Mouse (Mus musculus) layer of hippocampus, postnatal 36 days (tissue): ENCODE data around the gene Ulk4. TPM values are rescaled to one million over a fixed set of nuclear protein-coding genes. Genes with fewer than 3 reads are reported as not detected.

Experiments
- DNase-seq, 2 experiments: peaks; one replicate each; pipeline ENCODE4 v3.0.0; 2022
- total RNA-seq, 2 experiments: library from RNA; stranded (reverse); gene quantifications; 2 replicates each; pipeline ENCODE4 v1.2.3; 2021

Ulk4 gene
- total RNA-seq, 2 experiments from 2014 or later = 7.2 to 10.6 TPM

DNA sequence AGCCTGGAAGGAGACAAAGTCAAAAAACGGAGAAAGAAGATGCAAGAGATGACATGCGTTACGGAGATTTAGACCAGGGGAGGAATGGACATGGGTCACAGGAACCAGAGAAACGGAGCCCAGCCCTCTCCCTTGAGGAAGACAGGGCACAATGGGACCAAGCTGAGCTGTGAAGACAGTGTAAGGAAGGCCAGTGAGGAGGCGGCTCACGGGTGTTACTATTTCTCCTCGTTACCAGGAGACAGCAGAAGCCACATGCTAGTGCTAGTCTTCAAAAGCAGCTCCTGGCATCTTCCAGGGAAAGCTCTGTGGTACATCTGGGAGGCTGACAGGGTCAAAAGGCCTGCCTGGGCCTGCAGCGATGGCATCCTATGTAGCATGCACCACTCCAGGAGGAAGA lies 89.2 kb downstream of the Ulk4 start:
- no peak for DNase-seq

DNA sequence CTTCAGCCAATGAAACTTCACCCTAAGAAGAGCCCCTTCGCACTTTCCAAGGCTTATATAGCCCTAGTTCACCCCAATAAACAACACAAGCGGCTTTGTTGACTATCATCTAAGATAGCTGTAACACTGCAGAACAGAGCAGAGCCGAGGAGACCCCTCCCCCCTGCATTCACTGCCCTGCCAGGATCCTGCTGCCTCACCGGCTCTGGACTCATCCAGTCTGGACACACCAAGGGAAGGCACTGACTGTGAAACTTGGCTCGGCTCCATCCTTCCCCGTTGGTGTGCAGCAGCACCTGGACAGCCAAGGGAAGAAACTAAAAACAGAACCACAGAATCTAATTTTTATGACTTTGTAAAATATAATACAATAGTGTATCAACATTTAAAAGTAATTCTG lies 91.2 kb downstream of the Ulk4 start:
- DNase-seq = no peak

DNA sequence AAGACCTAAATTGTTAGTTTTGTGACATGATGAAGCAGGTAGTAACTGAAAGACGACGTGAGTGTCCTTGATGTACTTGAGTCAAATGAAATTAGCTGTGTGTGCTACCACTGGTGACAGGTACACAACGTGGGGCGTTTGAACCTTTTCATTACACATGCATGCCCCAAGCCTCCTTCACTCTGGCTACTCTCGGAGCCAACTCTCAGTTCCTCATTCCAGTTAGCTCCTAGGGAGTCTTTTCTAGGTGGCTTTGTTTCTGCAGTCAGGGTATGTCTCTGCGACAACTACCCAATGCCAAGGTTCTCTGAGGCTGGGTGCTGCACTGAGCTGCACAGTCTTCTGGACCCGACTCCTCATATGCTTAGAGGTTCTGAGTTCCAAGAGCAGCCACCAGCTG lies 100.6 kb downstream of the Ulk4 start:
- no peak for DNase-seq

DNA sequence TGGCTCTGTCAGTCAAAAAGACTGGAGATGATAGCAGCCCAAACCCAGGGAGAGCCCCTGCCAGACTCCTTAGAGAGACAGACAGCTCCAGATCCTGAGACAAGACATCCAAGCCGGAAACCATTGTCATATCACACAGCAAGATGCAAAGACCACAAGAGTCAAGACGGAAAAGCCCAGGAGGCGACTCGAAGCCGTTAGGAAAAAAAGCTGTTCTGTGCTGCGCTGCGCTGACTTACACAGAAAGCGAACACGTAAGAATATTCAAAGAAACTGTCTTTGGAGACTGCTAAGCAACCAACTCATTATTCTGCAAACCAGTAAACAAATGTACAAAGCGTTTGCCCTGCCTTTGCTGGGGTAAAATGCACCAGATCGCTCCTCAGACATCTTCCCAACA lies 101.8 kb downstream of the Ulk4 start:
- no peak for DNase-seq

- no peak for DNase-seq
These were observed 104.9 kb downstream of the Ulk4 start for GRCm38 (mm10) chr9:121172123-121172522.

- DNase-seq = no peak
These were observed 105.4 kb downstream of the Ulk4 start for GRCm38 (mm10) chr9:121171609-121172008.

DNA sequence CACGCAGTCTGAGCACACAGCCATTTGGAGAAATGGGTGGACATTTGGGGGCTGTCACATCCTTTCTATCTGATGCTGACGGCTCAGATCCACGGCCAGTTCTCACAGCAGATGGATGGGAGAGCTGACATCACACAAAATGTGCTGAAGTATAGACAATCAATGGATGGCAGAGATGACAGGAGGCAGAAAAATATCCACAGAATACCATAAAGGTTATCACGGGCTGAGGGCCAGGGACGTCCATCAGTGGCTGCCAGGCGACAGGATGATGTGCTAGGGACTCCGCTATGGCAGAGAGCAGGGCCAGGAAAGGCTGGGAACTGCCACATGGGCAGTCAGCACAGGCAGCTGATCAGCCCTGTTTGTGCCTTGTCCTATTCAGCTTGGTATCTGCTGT lies 112.4 kb downstream of the Ulk4 start:
- no peak for DNase-seq

GRCm38 (mm10) chr9:121162789-121163188 lies 114.2 kb downstream of the Ulk4 start:
- no peak for DNase-seq

DNA sequence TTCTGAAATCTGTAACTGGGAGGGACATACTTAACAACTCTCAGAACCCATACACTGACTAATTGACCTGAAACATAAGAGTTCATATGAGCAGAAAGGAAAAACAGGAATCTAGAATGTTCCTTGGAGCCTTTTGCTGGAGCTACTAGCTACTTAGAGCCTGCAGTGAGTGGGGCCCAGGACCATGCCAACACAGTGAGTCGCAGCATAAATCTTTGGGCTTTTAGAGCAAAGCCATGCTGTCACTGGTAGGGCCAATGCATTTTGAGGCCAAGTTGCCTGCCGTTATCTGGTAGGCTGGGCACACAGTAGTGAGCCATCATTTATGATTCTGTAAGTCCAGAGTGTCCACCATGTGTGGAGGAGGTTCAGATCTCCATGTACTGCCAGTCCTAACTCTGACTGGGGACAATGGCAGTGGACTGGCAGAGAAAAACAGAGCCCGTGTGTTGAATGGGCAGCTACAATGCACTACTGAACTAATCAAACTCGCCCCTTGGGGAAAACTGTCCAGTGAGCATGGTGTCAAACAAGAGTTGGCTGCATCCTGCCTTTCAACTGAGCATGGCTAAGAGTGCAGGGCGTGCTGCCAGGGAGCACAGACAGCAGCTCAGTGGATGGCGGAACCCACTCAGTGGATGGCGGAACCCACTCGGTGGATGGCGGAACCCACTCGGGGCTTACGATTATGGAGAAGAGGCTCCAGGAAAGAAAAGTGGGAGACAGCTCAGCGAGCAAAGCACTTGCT lies 115.0 kb downstream of the Ulk4 start:
- no peak for DNase-seq

GRCm38 (mm10) chr9:121156253-121156831 lies 120.7 kb downstream of the Ulk4 start:
- DNase-seq = no peak

- no peak for DNase-seq
These were observed 123.7 kb downstream of the Ulk4 start for GRCm38 (mm10) chr9:121153276-121153675.

DNA sequence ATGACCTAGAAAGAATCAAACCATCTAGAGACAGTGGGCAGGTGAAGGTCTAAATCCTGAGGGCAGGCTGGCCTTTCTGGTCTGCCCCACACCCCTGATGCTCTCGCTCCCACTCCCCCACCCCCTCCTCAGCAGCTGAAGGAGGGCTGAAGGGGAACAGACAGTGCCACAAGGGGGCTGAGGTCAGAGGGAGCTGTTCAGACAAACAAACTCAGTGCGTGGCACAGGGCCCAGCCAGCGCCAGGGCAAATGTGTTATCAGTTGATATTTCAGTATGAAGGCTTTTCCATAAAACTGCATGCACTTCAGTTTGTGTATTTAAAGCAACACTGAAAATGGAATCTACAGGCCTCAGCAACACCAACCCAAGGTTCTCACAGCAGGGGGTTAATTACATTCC lies 128.4 kb downstream of the Ulk4 start:
- no peak for DNase-seq

- DNase-seq = no peak
These were observed 133.8 kb downstream of the Ulk4 start for GRCm38 (mm10) chr9:121143208-121143607.

- no peak for DNase-seq
These were observed 144.4 kb downstream of the Ulk4 start for GRCm38 (mm10) chr9:121132549-121132948.

DNA sequence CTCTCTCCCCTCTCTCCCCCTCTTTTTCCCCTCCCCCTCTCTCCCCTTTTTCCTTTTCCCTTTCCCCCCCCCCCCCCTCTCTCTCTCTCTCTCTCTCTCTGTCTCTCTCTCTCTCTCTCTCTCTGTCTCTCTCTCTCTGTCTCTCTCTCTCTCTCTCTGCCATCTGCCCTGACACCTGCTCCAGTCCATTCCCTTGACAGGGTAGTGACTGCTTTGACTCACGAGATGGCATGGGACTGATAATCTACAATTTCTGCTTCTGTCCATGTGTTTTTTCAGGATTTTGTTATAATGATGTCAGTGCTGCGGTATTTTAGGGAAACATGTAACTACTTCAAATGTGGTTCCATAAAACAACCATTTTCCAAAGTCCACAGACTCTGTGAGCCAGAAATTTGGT lies 147.5 kb downstream of the Ulk4 start:
- no peak for DNase-seq

DNA sequence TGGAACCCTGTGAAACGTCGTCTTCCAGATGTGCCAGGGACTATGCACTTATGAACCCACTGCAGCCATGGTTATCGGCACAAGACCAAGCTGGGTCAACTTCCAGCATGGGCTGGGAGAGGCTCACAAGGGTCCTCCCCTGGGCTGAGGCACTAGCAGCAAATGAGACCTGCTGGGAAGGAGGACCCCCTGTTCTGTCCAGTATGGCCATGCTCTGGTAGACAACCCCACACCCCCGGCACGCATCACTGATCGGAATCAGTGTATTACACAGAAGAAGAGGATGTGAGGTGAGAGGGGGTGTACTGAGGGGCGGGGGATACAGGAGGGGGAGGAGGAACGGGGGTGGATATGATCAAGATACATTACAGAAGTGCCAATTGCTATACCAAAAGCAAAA lies 148.1 kb downstream of the Ulk4 start:
- DNase-seq = no peak

DNA sequence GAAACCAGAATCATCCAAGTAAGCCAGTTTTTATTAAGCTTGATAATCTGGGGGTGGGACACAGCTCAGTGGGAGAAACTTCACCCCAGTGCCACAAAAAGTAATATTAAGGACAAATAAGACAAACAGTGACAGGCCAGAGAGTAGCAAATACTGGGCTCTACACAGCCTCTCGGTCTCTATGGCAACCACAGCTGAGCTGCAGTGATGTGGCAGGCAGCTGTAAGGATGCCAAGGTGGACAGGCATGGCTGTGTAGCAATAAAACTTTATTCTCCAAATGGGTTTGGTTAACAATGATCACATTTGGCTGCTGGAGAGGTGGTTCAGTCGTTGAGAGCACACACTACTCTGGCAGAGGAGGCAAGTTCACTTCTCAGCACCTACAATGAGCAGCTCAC lies 150.0 kb downstream of the Ulk4 start:
- no peak for DNase-seq

DNA sequence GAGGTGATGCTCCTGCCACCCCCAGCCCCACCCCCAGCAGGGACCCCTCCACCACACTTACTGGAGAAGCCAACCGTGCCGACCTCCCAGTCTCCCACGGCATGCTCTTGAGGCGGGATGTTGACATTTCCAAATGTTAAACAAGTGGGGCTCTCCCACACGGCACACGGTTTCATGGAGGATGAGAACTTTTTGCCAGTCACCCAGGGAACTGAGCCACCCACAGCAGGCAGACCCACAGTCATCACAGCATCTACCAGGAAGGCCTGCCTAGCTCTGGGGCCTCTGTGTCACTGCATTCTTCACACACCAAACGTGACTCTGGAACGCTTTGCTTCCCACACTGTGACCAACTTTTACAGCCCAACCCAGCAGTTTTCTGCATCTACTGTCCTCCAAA lies 152.3 kb downstream of the Ulk4 start:
- DNase-seq = no peak

DNA sequence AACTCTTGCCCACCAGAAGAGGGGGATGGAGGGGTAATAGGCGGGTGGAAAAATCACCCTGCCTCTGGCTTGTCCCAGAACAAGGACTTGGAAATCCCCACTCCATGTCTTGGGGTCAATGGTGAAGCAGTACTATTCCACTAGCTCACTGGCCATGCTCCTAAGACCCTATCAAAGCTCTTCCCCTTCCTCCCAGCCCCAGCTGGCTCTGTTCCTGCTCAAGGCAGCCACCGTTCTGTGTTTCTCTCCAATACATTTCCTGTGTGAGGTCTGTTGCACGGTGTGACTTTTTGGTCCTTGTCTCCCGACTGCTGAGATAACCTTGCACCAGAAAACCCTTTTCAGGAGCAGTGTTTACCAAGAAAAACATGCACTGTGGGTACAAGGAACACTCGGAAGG lies 155.0 kb downstream of the Ulk4 start:
- no peak for DNase-seq

GRCm38 (mm10) chr9:121117936-121118335 lies 159.1 kb downstream of the Ulk4 start:
- DNase-seq = no peak

- no peak for DNase-seq
These were observed 164.9 kb downstream of the Ulk4 start for GRCm38 (mm10) chr9:121112131-121112530.

GRCm38 (mm10) chr9:121108110-121108509 lies 168.9 kb downstream of the Ulk4 start:
- DNase-seq = peak; percentile 69 to 72

- peak; percentile 64 to 68 for DNase-seq
These were observed 169.4 kb downstream of the Ulk4 start for GRCm38 (mm10) chr9:121107643-121108042.

- no peak for DNase-seq
These were observed 169.9 kb downstream of the Ulk4 start for GRCm38 (mm10) chr9:121107101-121107500.

DNA sequence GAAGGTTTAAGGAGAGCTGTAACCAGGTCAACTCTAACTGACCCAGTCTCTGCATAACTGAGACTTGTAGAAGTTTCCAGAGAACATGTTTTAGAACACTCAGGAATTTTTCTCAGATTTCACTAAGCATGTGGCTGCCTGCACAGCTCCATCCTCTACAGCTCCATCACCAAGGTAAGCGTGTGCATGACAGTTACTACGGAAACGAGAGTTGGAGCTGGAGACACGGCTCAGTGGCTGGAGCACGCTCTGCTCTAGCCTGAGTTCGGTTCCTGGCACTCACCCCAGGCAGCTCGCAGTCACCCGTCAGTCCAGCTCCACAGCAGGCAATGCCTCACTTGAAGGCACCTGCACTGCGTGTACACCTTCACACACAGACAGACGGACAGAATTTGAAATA lies 175.5 kb downstream of the Ulk4 start:
- no peak for DNase-seq
